Mouse (Mus musculus): Measurements from ENCODE around the gene Ppm1n.

DNA sequence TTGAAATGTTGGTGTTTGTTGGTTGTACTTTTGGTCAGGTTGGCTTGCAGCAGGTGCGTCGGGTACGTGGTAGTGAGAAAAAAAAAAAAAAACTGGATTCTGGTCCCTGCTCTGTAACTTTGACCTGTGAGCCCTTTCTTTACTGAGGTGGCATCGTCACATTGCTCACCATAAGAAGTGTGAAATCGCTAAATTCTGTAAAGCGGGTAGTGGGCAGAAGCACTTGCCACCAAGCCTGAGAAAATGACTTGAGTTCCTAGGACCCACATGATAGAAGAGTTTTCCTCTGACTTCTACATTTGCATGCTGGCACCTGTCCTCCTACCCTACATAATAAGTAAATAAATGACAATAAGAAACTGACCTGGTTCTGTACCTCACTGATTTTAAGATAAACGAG, 40.8 kb upstream of the Ppm1n start:
- TF ChIP-seq CTCF (IDR thresholded peaks at IDR 0.05; ENCODE audit: low read depth) (no peak), EP300 (IDR thresholded peaks at IDR 0.05; ENCODE audit: low read depth) (no peak)
